Mouse (Mus musculus): ENCODE measurements around the gene Fgf14. TPM values are rescaled to one million over a fixed set of nuclear protein-coding genes. Genes with fewer than 3 reads are reported as not detected.
"Not testable (repeated sequence)": the region's sequence is repeated elsewhere in the genome, so short reads cannot be mapped to it uniquely, and the experiment has no call there.

The Fgf14 gene
- polyA plus RNA-seq, 1 experiment from 2014 or later = 2.5 TPM

DNA sequence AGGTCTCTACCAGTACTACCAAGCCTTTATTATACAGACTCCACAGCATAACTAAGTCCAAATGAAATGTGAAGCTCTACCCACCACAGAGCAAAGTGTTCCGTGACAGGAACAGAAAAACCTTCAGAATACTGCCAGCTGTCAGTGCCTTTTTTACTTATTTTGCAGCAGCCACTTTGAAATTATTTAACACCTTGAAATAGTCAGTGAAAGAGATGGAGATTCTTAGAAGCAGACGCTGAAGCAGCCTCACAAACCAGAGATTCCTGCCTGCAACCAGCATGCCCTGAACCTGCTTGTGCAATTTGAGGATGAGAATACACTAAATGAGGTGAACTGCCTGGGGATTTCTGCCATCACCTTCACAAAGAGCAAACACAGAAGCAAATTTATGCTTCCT, 206.0 kb downstream of the Fgf14 start:
- Histone ChIP-seq H3K9me3 (ENCODE audit: control insufficient read depth, low read length) (no peaks in the 10 kb centered on the region), H3K9ac (ENCODE audit: low read length) (no peak overlapping the region), H3K4me1 (ENCODE audit: control insufficient read depth in 2 of 2, insufficient read depth in 2 of 2, low read length in 2 of 2) (no peaks in the 10 kb centered on the region), H3K4me3 (ENCODE audit: control insufficient read depth in 1 of 2, insufficient read depth in 1 of 2, low read depth in 1 of 2, low read length in 2 of 2) (no peak overlapping the region), H3K36me3 (ENCODE audit: control insufficient read depth, insufficient read depth, low read length) (no peaks in the 10 kb centered on the region), H3K27me3 (ENCODE audit: control insufficient read depth, insufficient read depth, low read length) (no peaks in the 10 kb centered on the region), H3K27ac (replicated peaks in 1 of 2; ENCODE audit: control insufficient read depth in 1 of 2, insufficient read depth in 1 of 2, low read depth in 2 of 2, low read length in 2 of 2) (no peak overlapping the region), H3K4me2 (ENCODE audit: low read length) (no peak overlapping the region)
- ATAC-seq (ENCODE audit: insufficient number of reproducible peaks, insufficient read depth, low FRiP score, low read depth) = no peak
- 52% methylated on average over 2 of the region's 2 CpGs for WGBS

DNA sequence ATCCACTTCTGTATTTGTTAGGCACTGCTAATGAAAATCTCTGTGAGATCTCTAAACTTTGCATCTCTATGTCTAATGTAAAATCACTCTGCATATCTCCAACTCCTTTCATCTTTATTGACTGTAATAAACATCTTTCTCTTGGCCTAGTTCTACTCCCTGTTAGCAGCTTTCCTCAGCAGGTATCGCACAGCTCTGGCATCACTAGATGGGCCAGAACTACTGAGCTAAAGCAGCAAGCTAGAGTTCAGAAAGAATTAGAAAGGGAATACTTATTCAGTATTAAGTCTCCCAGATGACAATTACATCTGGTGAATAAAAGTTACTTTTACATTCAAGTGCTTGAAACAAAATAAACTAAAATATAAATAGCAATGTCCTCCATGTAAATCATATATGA, 221.8 kb downstream of the Fgf14 start:
- Histone ChIP-seq H3K4me3 (ENCODE audit: control insufficient read depth in 1 of 2, insufficient read depth in 1 of 2, low read depth in 1 of 2, low read length in 2 of 2) (no peak overlapping the region), H3K36me3 (ENCODE audit: control insufficient read depth, insufficient read depth, low read length) (no peaks in the 10 kb centered on the region), H3K27ac (replicated peaks in 1 of 2; ENCODE audit: control insufficient read depth in 1 of 2, insufficient read depth in 1 of 2, low read depth in 2 of 2, low read length in 2 of 2) (no peak overlapping the region), H3K9me3 (ENCODE audit: control insufficient read depth, low read length) (no peaks in the 10 kb centered on the region), H3K27me3 (ENCODE audit: control insufficient read depth, insufficient read depth, low read length) (no peaks in the 10 kb centered on the region), H3K9ac (ENCODE audit: low read length) (no peak overlapping the region), H3K4me2 (ENCODE audit: low read length) (no peak overlapping the region), H3K4me1 (ENCODE audit: control insufficient read depth in 2 of 2, insufficient read depth in 2 of 2, low read length in 2 of 2) (no peaks in the 10 kb centered on the region)
- WGBS = 81% methylated on average over 1 of the region's 1 CpGs
- ATAC-seq (ENCODE audit: insufficient number of reproducible peaks, insufficient read depth, low FRiP score, low read depth) = no peak

DNA sequence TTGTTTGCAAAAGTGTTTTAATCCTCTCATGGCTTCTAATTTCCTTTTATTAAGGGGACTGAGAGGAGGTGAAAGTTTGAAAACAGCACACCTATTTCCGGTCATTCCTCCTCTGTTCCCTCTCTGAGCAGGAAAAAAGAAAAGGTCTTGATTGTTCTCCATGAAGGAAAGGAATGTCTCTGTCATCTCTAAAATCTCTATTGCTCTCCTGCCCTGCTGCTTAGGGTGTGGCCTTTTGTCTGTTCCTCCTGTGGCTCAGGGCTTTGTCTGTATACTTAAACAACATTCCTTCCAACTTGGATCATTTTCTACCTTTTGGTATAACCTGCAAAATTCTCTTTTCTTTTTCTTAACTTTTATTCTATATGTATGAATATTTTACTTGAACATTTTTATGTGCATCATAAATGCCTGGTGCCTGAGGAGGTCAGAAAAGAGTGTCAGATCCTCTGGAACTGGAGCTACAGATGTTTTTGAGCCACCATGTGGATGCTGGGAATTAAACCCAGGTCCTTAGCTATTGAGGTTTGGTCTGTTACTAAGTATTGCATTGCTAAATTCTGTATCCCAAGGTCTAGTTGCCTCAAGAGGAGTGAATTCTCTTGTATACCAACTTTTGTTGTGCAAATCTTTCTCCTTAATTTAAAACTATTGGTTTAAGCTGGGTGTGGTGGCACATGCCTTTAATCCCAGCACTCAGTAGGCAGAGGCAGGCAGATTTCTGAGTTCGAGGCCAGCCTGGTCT, 230.7 kb downstream of the Fgf14 start:
- 47% methylated on average over 2 of the region's 2 CpGs for WGBS
- no peak for ATAC-seq (ENCODE audit: insufficient number of reproducible peaks, insufficient read depth, low FRiP score, low read depth)
- Histone ChIP-seq H3K9ac (ENCODE audit: low read length) (no peak overlapping the region), H3K27me3 (ENCODE audit: control insufficient read depth, insufficient read depth, low read length) (no peaks in the 10 kb centered on the region), H3K9me3 (ENCODE audit: control insufficient read depth, low read length) (no peaks in the 10 kb centered on the region), H3K4me2 (ENCODE audit: low read length) (no peak overlapping the region), H3K4me3 (ENCODE audit: control insufficient read depth in 1 of 2, insufficient read depth in 1 of 2, low read depth in 1 of 2, low read length in 2 of 2) (no peak overlapping the region), H3K4me1 (ENCODE audit: control insufficient read depth in 2 of 2, insufficient read depth in 2 of 2, low read length in 2 of 2) (no peaks in the 10 kb centered on the region), H3K36me3 (ENCODE audit: control insufficient read depth, insufficient read depth, low read length) (no peaks in the 10 kb centered on the region), H3K27ac (replicated peaks in 1 of 2; ENCODE audit: control insufficient read depth in 1 of 2, insufficient read depth in 1 of 2, low read depth in 2 of 2, low read length in 2 of 2) (no peak overlapping the region)

DNA sequence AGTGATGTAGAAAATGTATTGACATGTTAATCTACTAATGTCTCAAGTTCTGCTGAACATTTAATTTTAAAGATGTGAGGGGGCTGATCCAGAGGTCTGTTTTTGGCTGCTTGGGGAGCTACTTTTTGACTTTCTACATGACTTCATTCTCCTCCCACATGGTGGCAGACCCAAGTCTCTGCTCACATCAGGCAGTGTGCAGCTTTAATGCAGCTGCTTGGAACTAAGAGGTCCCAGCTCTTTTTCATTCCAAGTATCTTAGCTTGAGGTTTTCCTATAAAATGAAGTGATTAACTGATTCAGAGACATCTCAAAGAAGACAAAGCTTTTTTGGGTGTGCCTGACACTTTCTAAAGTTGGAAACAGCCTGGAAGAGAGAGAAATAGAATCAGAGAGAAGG, 232.1 kb downstream of the Fgf14 start:
- no peak overlapping the region for H3K9ac ChIP-seq (ENCODE audit: low read length)
- no peak for ATAC-seq (ENCODE audit: insufficient number of reproducible peaks, insufficient read depth, low FRiP score, low read depth)
- no peak overlapping the region for H3K4me3 ChIP-seq (ENCODE audit: control insufficient read depth in 1 of 2, insufficient read depth in 1 of 2, low read depth in 1 of 2, low read length in 2 of 2)
- H3K4me1 ChIP-seq (ENCODE audit: control insufficient read depth in 2 of 2, insufficient read depth in 2 of 2, low read length in 2 of 2) = no peaks in the 10 kb centered on the region
- H3K9me3 ChIP-seq (ENCODE audit: control insufficient read depth, low read length) = no peaks in the 10 kb centered on the region
- no peaks in the 10 kb centered on the region for H3K27me3 ChIP-seq (ENCODE audit: control insufficient read depth, insufficient read depth, low read length)
- H3K36me3 ChIP-seq (ENCODE audit: control insufficient read depth, insufficient read depth, low read length) = no peaks in the 10 kb centered on the region
- H3K27ac ChIP-seq (replicated peaks in 1 of 2; ENCODE audit: control insufficient read depth in 1 of 2, insufficient read depth in 1 of 2, low read depth in 2 of 2, low read length in 2 of 2) = no peak overlapping the region
- H3K4me2 ChIP-seq (ENCODE audit: low read length) = no peak overlapping the region

DNA sequence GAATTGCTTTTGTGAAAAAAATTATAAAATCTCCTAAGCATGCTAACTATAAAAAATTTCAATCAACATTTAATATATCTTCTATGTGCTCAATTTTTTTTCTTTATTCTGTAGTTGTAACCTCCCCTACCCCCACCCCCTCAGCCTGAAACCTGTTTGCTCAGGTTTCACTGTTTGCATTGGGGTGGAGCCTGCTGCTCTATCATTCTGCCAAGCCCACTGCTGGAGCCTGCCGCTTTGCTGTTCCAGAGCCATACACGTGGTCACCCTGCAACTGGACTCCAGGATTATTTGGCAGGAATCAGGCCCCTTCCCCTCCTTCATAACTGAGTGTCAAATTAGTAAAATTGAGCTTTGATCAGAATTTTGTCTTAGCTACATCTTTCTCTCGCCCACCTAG, 237.6 kb downstream of the Fgf14 start:
- not testable (repeated sequence) for H3K9me3 ChIP-seq (ENCODE audit: control insufficient read depth, low read length); H3K36me3 ChIP-seq (ENCODE audit: control insufficient read depth, insufficient read depth, low read length); H3K27me3 ChIP-seq (ENCODE audit: control insufficient read depth, insufficient read depth, low read length); H3K9ac ChIP-seq (ENCODE audit: low read length); H3K4me1 ChIP-seq (ENCODE audit: control insufficient read depth in 2 of 2, insufficient read depth in 2 of 2, low read length in 2 of 2); H3K27ac ChIP-seq (replicated peaks in 1 of 2; ENCODE audit: control insufficient read depth in 1 of 2, insufficient read depth in 1 of 2, low read depth in 2 of 2, low read length in 2 of 2); H3K4me2 ChIP-seq (ENCODE audit: low read length); H3K4me3 ChIP-seq (ENCODE audit: control insufficient read depth in 1 of 2, insufficient read depth in 1 of 2, low read depth in 1 of 2, low read length in 2 of 2); ATAC-seq (ENCODE audit: insufficient number of reproducible peaks, insufficient read depth, low FRiP score, low read depth)
- 39% methylated on average over 3 of the region's 3 CpGs for WGBS

DNA sequence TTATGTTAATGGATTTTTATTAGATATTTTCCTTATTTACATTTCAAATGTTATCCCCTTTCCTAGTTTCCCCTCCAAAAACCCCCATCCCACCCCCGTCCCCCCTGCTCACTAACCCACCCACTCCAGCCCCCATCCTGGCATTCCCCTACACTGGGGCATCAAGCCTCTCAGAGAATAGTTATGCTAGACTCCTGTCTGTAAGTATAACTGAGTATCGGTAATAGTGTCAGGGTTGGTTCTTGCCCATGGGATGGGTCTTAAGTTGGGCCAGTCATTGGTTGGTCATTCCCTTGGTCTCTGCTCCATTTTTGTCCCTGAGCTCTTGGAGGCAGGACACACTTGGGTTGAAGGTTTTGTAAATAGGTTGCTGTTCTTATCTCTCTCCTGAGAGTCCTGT, 265.0 kb downstream of the Fgf14 start:
- no peak overlapping the region for H3K4me2 ChIP-seq (ENCODE audit: low read length)
- WGBS = 75% methylated on average over 2 of the region's 2 CpGs
- H3K27ac ChIP-seq (replicated peaks in 1 of 2; ENCODE audit: control insufficient read depth in 1 of 2, insufficient read depth in 1 of 2, low read depth in 2 of 2, low read length in 2 of 2) = no peak overlapping the region
- H3K9ac ChIP-seq (ENCODE audit: low read length) = no peak overlapping the region
- no peaks in the 10 kb centered on the region for H3K9me3 ChIP-seq (ENCODE audit: control insufficient read depth, low read length)
- no peaks in the 10 kb centered on the region for H3K36me3 ChIP-seq (ENCODE audit: control insufficient read depth, insufficient read depth, low read length)
- H3K4me1 ChIP-seq (ENCODE audit: control insufficient read depth in 2 of 2, insufficient read depth in 2 of 2, low read length in 2 of 2) = no peaks in the 10 kb centered on the region
- H3K27me3 ChIP-seq (ENCODE audit: control insufficient read depth, insufficient read depth, low read length) = no peaks in the 10 kb centered on the region
- no peak overlapping the region for H3K4me3 ChIP-seq (ENCODE audit: control insufficient read depth in 1 of 2, insufficient read depth in 1 of 2, low read depth in 1 of 2, low read length in 2 of 2)
- no peak for ATAC-seq (ENCODE audit: insufficient number of reproducible peaks, insufficient read depth, low FRiP score, low read depth)

DNA sequence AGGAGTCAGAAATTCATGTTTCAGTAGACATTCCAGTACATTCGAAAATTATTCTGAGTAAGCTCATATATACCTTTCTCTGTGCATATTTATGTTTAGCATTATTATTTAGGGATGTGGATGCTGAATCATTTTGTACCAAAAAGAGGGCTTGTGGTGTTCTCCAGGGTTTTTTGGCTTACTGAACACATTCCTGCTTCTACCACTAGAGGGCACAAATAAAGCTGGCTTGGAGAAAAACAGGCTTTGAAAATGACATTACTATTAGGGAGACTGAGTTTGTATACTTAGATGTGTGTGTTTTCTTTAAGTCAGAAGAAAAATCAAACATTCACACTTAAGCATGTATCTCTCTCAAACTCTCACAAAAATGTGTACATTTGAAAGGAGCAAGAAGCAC, 266.0 kb downstream of the Fgf14 start:
- ATAC-seq (ENCODE audit: insufficient number of reproducible peaks, insufficient read depth, low FRiP score, low read depth) = no peak
- 4% methylated on average over 1 of the region's 1 CpGs for WGBS

DNA sequence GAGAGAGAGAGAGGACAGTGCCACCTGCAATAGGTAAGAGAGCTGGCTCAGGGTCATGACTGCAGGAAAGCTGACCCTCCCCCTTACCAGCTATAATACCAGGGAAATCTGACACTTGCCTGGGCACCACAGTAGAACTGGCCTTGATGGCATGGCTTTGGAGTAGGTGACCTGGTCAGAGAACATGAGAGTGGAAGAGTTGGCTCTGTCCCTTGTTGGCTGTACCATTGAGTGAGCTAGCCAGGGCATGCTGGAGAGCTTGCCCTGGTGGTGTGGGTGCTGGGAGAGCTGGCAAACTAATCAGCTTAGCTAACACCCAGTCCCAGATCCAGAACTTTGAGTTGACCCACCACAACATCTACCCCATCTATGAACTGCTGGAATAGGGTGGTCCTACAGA, 348.5 kb downstream of the Fgf14 start:
- no peak for ATAC-seq (ENCODE audit: insufficient number of reproducible peaks, insufficient read depth, low FRiP score, low read depth)
- no peak overlapping the region for H3K9ac ChIP-seq (ENCODE audit: low read length)
- H3K4me2 ChIP-seq (ENCODE audit: low read length) = no peak overlapping the region
- no peak overlapping the region for H3K27ac ChIP-seq (replicated peaks in 1 of 2; ENCODE audit: control insufficient read depth in 1 of 2, insufficient read depth in 1 of 2, low read depth in 2 of 2, low read length in 2 of 2)
- H3K9me3 ChIP-seq (ENCODE audit: control insufficient read depth, low read length) = no peaks in the 10 kb centered on the region
- H3K4me1 ChIP-seq (ENCODE audit: control insufficient read depth in 2 of 2, insufficient read depth in 2 of 2, low read length in 2 of 2) = no peaks in the 10 kb centered on the region
- H3K4me3 ChIP-seq (ENCODE audit: control insufficient read depth in 1 of 2, insufficient read depth in 1 of 2, low read depth in 1 of 2, low read length in 2 of 2) = no peak overlapping the region
- H3K27me3 ChIP-seq (ENCODE audit: control insufficient read depth, insufficient read depth, low read length) = no peaks in the 10 kb centered on the region
- no peaks in the 10 kb centered on the region for H3K36me3 ChIP-seq (ENCODE audit: control insufficient read depth, insufficient read depth, low read length)

More for the DNA sequence above, 266.0 kb downstream of the Fgf14 start:
- H3K9me3 ChIP-seq (ENCODE audit: control insufficient read depth, low read length) = no peaks in the 10 kb centered on the region
- H3K4me2 ChIP-seq (ENCODE audit: low read length) = no peak overlapping the region
- H3K4me1 ChIP-seq (ENCODE audit: control insufficient read depth in 2 of 2, insufficient read depth in 2 of 2, low read length in 2 of 2) = no peaks in the 10 kb centered on the region
- no peaks in the 10 kb centered on the region for H3K36me3 ChIP-seq (ENCODE audit: control insufficient read depth, insufficient read depth, low read length)
- no peak overlapping the region for H3K4me3 ChIP-seq (ENCODE audit: control insufficient read depth in 1 of 2, insufficient read depth in 1 of 2, low read depth in 1 of 2, low read length in 2 of 2)
- H3K27me3 ChIP-seq (ENCODE audit: control insufficient read depth, insufficient read depth, low read length) = no peaks in the 10 kb centered on the region
- no peak overlapping the region for H3K27ac ChIP-seq (replicated peaks in 1 of 2; ENCODE audit: control insufficient read depth in 1 of 2, insufficient read depth in 1 of 2, low read depth in 2 of 2, low read length in 2 of 2)
- H3K9ac ChIP-seq (ENCODE audit: low read length) = no peak overlapping the region
